Mouse (Mus musculus): Measurements from ENCODE around the gene Smarcc2. TPM values are rescaled to one million over a fixed set of nuclear protein-coding genes. Genes with fewer than 3 reads are reported as not detected.
A peak's percentile ranks its signal among the peaks of the same experiment; 100 is the strongest.

Smarcc2 gene
- total and polyA plus RNA-seq, 3 experiments, result 49.1 to 77.6 (median 75.5) TPM

DNA sequence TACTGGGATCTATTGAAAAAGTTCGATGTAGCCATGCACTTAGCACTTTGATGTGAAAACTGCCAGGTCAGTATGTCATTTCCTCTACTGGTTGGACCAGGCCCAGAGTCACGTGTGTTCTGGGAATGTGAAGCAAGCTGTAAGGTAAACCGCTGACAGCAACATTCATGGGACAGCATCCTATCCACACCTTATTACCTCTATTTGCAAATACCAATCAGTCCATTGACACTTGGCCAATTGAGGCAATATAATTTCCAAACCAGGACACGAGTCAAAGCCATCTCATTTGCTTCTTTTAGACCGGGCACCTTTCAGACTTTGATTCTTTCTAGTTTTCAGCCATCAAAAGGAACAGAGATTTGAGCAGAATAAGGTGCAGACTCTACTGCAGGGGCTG is 30.0 kb upstream of the Smarcc2 start:
- Histone ChIP-seq H3K4me1 (ENCODE audit: control insufficient read depth, insufficient read depth, low read length) (no peaks in the 10 kb centered on the region), H3K4me3 (no peak overlapping the region), H3K79me2 (replicated peaks; ENCODE audit: control insufficient read depth, insufficient read depth, low read length) (no peaks in the 10 kb centered on the region), H3K27me3 (ENCODE audit: control insufficient read depth, insufficient read depth, low read length) (no peaks in the 10 kb centered on the region), H3K36me3 (ENCODE audit: control insufficient read depth, insufficient read depth, low read length) (peaks cover 6% of the 10 kb centered on the region), H3K27ac (no peak overlapping the region), H3K9ac (ENCODE audit: low read depth, low read length) (no peak overlapping the region)
- no peak for DNase-seq
- TF ChIP-seq CTCF (IDR thresholded peaks at IDR 0.05) (no peak), EP300 (IDR thresholded peaks at IDR 0.05; ENCODE audit: insufficient read depth, low read depth, low read length) (no peak), POLR2A (IDR thresholded peaks at IDR 0.05; ENCODE audit: insufficient read depth, low read depth, low read length) (no peak)
- WGBS, result 65% methylated on average over 5 of the region's 5 CpGs
- intact Hi-C loops (cut with DNase I), result no loop called here

GRCm38 (mm10) chr10:128429454-128429853 is 29.6 kb upstream of the Smarcc2 start:
- no peaks in the 10 kb centered on the region for H3K79me2 ChIP-seq (replicated peaks; ENCODE audit: control insufficient read depth, insufficient read depth, low read length)

DNA sequence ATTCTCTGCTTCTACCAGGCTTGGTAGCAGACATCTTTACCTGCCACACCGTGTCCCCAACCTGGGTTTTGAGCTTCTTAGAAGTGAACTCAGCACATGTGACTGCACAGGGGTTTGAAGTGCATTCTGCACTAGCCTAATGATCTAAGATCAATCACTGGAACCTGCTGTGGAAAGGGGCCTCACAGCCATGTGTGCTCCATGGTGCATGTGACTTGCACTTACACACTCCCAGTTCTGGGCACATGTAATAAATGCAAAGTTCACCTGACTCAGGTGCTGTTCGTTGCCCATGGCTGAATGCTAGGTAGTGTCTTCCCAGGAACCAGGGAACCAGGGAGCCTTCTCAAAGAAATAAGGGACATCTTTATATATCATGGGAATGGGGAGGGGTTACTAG is 25.6 kb upstream of the Smarcc2 start:
- WGBS, result 98% methylated on average over 2 of the region's 2 CpGs
- Histone ChIP-seq H3K4me3 (no peak overlapping the region), H3K36me3 (ENCODE audit: control insufficient read depth, insufficient read depth, low read length) (peaks cover 4% of the 10 kb centered on the region), H3K27ac (no peak overlapping the region), H3K9ac (ENCODE audit: low read depth, low read length) (no peak overlapping the region), H3K27me3 (ENCODE audit: control insufficient read depth, insufficient read depth, low read length) (no peaks in the 10 kb centered on the region), H3K4me1 (ENCODE audit: control insufficient read depth, insufficient read depth, low read length) (peaks cover 4% of the 10 kb centered on the region; the same call in 1 of the 2 replicates), H3K79me2 (replicated peaks; ENCODE audit: control insufficient read depth, insufficient read depth, low read length) (no peaks in the 10 kb centered on the region)
- intact Hi-C loops (cut with DNase I), result no loop called here
- no peak for DNase-seq
- TF ChIP-seq CTCF (IDR thresholded peaks at IDR 0.05) (no peak), POLR2A (IDR thresholded peaks at IDR 0.05; ENCODE audit: insufficient read depth, low read depth, low read length) (no peak), EP300 (IDR thresholded peaks at IDR 0.05; ENCODE audit: insufficient read depth, low read depth, low read length) (no peak)

More at GRCm38 (mm10) chr10:128429454-128429853, 29.6 kb upstream of the Smarcc2 start:
- Histone ChIP-seq H3K4me3 (no peak overlapping the region), H3K27me3 (ENCODE audit: control insufficient read depth, insufficient read depth, low read length) (no peaks in the 10 kb centered on the region), H3K9ac (ENCODE audit: low read depth, low read length) (no peak overlapping the region), H3K27ac (no peak overlapping the region), H3K36me3 (ENCODE audit: control insufficient read depth, insufficient read depth, low read length) (peaks cover 6% of the 10 kb centered on the region), H3K4me1 (ENCODE audit: control insufficient read depth, insufficient read depth, low read length) (no peaks in the 10 kb centered on the region)
- WGBS, result 83% methylated on average over 4 of the region's 4 CpGs
- intact Hi-C loops (cut with DNase I), result no loop called here
- no peak for TF ChIP-seq EP300 (IDR thresholded peaks at IDR 0.05; ENCODE audit: insufficient read depth, low read depth, low read length)
- no peak for TF ChIP-seq POLR2A (IDR thresholded peaks at IDR 0.05; ENCODE audit: insufficient read depth, low read depth, low read length)
- no peak for TF ChIP-seq CTCF (IDR thresholded peaks at IDR 0.05)
- DNase-seq, result no peak

DNA sequence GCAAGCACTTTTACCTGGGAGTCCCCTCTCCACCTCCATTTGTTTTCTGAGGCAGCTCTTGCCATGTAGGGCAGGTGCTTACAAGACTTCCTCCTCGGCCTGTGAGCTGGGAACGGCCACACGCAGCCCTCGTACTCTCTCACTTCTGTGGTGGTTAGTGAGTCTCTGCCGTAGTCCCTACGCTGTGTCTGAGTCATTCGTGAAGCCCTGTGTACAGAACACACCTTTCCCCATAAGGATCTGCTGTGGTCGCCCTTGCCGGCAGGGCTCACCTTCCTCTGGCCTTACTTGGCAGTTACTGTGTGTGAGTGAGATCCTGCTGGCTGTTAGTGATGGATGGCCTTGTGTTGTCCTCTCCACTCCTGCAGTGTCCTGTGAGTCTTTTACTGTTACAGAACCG is 24.4 kb upstream of the Smarcc2 start:
- no peak overlapping the region for H3K9ac ChIP-seq (ENCODE audit: low read depth, low read length)
- 71% methylated on average over 10 of the region's 10 CpGs for WGBS

DNA sequence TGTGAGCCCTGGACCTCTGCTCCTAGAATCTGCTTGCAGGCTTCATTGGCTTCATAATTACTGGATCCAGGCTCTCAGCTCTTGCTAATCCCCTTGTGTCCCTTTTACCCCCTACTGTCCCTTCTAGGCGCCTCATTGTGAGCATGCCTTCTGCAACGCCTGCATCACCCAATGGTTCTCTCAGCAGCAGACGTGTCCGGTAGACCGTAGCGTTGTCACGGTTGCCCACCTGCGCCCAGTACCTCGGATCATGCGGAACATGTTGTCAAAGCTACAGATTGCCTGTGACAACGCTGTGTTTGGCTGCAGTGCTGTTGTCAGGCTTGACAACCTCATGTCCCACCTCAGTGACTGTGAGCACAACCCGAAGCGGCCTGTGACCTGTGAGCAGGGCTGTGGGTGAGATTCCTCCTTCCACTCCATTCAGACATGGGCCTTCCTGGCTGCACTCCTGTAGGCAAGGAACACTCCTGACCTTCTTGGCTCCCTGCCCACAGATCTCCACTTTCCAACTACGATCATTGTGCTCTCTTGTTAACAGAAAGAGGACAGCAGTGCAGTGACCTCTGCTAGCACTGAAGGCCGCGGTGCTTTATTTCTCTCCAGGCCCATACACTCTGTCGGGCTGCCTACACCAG is 23.7 kb upstream of the Smarcc2 start:
- no peak for TF ChIP-seq CTCF (IDR thresholded peaks at IDR 0.05)
- H3K27me3 ChIP-seq (ENCODE audit: control insufficient read depth, insufficient read depth, low read length), result no peaks in the 10 kb centered on the region
- no peak overlapping the region for H3K4me3 ChIP-seq
- H3K79me2 ChIP-seq (replicated peaks; ENCODE audit: control insufficient read depth, insufficient read depth, low read length), result no peaks in the 10 kb centered on the region
- 57% methylated on average over 17 of the region's 17 CpGs for WGBS
- peak overlapping the region; percentile 61; the same call in 1 of the 2 replicates for H3K27ac ChIP-seq
- H3K36me3 ChIP-seq (ENCODE audit: control insufficient read depth, insufficient read depth, low read length), result no peaks in the 10 kb centered on the region; the same call in none of the 2 replicates
- no peak overlapping the region for H3K9ac ChIP-seq (ENCODE audit: low read depth, low read length)
- peak; percentile 48 to 71 for DNase-seq
- intact Hi-C loops (cut with DNase I), result no loop called here
- peaks cover 7% of the 10 kb centered on the region for H3K4me1 ChIP-seq (ENCODE audit: control insufficient read depth, insufficient read depth, low read length)

More for the DNA sequence above, 24.4 kb upstream of the Smarcc2 start:
- no peaks in the 10 kb centered on the region for H3K79me2 ChIP-seq (replicated peaks; ENCODE audit: control insufficient read depth, insufficient read depth, low read length)
- peaks cover 6% of the 10 kb centered on the region for H3K4me1 ChIP-seq (ENCODE audit: control insufficient read depth, insufficient read depth, low read length)
- no peaks in the 10 kb centered on the region for H3K27me3 ChIP-seq (ENCODE audit: control insufficient read depth, insufficient read depth, low read length)
- H3K27ac ChIP-seq, result no peak overlapping the region
- intact Hi-C loops (cut with DNase I), result no loop called here
- H3K4me3 ChIP-seq, result no peak overlapping the region
- TF ChIP-seq EP300 (IDR thresholded peaks at IDR 0.05; ENCODE audit: insufficient read depth, low read depth, low read length) (no peak), CTCF (IDR thresholded peaks at IDR 0.05) (no peak), POLR2A (IDR thresholded peaks at IDR 0.05; ENCODE audit: insufficient read depth, low read depth, low read length) (no peak)
- DNase-seq, result peak in 1 of 2 experiments; percentile 29
- no peaks in the 10 kb centered on the region; the same call in none of the 2 replicates for H3K36me3 ChIP-seq (ENCODE audit: control insufficient read depth, insufficient read depth, low read length)

GRCm38 (mm10) chr10:128435873-128436272 is 23.2 kb upstream of the Smarcc2 start:
- Histone ChIP-seq H3K27ac (peak overlapping the region; percentile 61; the same call in 1 of the 2 replicates), H3K36me3 (ENCODE audit: control insufficient read depth, insufficient read depth, low read length) (no peaks in the 10 kb centered on the region; the same call in 1 of the 2 replicates), H3K4me1 (ENCODE audit: control insufficient read depth, insufficient read depth, low read length) (peaks cover 8% of the 10 kb centered on the region), H3K4me3 (no peak overlapping the region), H3K9ac (ENCODE audit: low read depth, low read length) (no peak overlapping the region), H3K79me2 (replicated peaks; ENCODE audit: control insufficient read depth, insufficient read depth, low read length) (no peaks in the 10 kb centered on the region), H3K27me3 (ENCODE audit: control insufficient read depth, insufficient read depth, low read length) (no peaks in the 10 kb centered on the region)
- intact Hi-C loops (cut with DNase I), result no loop called here
- 46% methylated on average over 5 of the region's 5 CpGs for WGBS
- no peak for DNase-seq
- no peak for TF ChIP-seq POLR2A (IDR thresholded peaks at IDR 0.05; ENCODE audit: insufficient read depth, low read depth, low read length)
- TF ChIP-seq CTCF (IDR thresholded peaks at IDR 0.05), result no peak
- TF ChIP-seq EP300 (IDR thresholded peaks at IDR 0.05; ENCODE audit: insufficient read depth, low read depth, low read length), result no peak
